Mouse (Mus musculus) cerebellum, postnatal 36 days (tissue): ENCODE results near the gene Rpain.

Source experiments
- DNase-seq, 2 experiments: peaks; one replicate each; pipeline ENCODE4 v3.0.0; 2021 to 2022; ENCODE audit warnings: mixed read lengths in 2 of 2

Gene Rpain

DNA sequence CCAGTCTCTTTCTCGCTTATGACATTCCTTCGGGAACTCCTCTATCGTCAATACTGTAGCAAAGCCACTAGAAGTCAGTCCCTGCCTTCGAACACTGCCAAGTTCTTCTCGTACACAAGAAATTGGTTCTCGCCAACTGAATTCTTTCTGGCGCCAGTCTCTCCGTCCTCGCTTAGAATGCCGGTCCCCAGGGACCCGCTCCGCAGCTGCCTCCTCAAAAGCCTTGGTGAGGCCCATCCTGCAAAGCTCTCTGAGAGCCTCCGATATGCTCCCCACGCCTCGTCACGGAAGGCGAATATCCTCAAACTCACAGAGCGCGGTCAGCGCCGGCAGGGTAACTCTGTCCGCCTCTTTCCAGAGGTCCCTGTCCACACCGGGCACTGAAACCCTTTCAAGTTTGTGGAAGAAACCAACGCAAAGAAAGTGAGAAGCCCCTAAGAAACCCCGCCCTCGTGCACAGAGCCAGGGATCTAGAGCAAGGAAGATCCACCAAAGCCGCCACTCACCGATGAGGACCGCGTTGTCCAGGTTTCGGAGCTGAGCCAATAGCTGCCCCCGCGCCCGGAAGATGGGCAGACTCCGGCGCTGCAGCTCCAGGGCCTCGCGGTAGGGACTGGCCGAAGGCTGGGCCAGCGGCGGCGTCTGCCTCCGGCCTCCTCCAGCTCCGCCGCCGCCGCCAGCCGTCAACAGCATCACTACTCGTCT, 33.8 kb downstream of the Rpain start:
- DNase-seq: no peak

- DNase-seq: peak; percentile 97 to 99
Observed at GRCm38 (mm10) chr11:71004316-71004773, 34.3 kb downstream of the Rpain start, which contains the start of gene Dhx33. Gene Dhx33, minus strand, starts transcription at chr11:71004437.

DNA sequence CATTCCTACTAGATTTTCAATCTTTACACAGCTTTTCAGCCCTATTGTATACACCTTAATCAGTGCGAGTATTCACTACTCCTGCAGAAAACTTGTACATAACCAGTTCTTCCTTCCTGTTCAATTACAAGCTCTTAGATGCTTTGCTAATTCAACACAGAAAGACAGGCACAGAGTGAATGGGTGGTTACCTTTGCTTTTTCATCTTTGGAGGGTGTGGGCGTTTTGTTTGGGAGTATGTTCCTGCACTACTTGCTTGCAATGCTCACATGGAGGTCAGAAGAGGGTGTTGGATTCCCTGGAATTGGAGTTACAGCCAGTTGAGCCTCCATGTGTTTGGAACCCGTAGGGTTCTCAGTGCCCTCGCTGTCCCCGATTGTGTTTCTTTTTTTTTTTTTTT, 35.0 kb downstream of the Rpain start:
- DNase-seq: no peak

- DNase-seq: no peak
Observed at GRCm38 (mm10) chr11:71007026-71007425, 37.0 kb downstream of the Rpain start.

- no peak for DNase-seq
Observed at GRCm38 (mm10) chr11:71007831-71008230, 37.8 kb downstream of the Rpain start.

- DNase-seq: no peak
Observed at GRCm38 (mm10) chr11:71008321-71008720, 38.3 kb downstream of the Rpain start.

- DNase-seq: no peak
Observed at GRCm38 (mm10) chr11:71012743-71013142, 42.7 kb downstream of the Rpain start.

- no peak for DNase-seq
Observed at GRCm38 (mm10) chr11:71017051-71017450, 47.0 kb downstream of the Rpain start.

DNA sequence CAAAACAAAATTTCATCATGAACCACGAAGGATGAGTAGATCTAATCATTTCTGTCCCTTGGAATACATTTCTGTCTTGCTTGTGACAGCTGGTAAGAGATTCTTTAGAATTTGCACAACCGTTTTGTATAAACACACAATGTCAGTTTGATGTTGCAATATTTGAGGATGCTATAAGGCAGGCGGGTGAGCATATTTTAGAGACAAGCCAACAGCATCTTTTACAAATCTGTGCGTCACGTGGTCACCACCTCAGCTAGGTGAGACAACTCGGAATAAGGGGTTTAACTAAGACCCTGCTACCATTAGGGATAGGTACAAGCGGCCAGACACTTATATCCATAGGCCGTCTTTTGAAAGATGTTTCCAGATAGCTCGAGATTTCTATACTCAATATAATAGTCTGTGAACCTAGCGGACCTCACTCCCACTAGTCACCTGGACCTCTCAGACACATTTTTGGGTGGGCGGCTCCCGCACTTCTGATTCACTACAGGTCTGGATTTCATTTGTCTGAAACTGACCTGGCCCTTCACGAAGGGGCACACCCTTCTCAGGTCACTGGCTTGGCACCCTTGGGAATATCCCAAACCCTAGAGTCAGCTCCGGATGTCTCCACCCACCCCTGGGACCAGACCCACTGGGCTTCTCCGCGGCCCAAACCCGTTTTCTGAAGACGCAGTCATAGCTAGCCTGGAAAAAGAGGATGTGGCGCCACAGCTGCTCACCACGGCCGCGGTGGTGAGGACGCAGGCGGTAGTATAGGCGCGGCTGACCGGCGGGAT, 48.6 kb downstream of the Rpain start:
- DNase-seq: no peak

DNA sequence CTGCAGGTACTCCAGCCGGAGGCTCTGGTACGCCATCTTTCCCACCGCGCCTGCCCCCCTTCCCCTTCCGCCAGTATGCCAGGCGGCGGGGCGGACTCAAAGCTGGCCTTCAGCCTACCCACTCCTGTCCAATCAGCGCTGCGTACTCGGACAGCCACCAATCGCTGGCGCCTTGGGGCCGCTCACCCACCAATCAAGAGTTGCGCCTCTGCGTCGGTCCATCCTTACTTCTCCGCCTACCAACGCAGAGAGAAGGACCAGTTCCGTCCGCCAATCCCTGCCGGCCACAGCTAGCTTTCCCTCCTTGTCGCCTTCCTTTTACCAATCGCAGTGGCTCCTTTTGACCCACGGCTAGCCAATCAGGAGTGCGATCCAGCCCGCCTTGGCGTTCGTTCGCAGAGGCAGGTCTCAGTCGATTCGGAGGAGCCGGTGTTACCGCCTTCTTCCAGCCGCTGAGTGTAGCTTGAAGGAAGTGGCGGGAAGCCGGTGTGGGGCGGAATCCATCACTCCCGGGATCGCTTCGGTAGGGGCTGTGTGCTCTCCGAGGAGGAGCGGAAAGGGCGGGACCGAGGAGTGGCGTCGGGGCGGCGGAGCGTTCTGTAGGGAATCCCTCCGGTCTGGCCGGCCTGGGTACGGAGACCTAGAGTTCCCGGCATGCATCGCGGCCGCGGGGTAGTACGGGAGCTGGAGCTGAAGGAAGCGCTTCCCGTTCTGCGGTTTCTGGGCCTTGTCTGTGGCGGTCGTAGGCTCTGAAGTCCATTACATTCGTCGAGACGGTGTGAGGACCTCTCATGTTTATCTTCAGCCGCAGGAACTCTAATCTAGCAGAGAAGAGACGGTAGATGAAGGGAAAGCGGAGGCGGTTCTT, 49.4 kb downstream of the Rpain start, which contains the start of the genes Mis12 and Derl2:
TSS of gene Mis12 (plus strand) at position 411 of the 868 bp plus-strand sequence.
TSS of gene Derl2 (minus strand) at position 641 of the 868 bp plus-strand sequence.
- peak; percentile 97 to 98 for DNase-seq
